Mouse (Mus musculus): ENCODE measurements around the gene Plekhg5. TPM values are rescaled to one million over a fixed set of nuclear protein-coding genes. Genes with fewer than 3 reads are reported as not detected.

Gene Plekhg5
- polyA plus RNA-seq, 1 experiment from 2014 or later, result 10.1 TPM

DNA sequence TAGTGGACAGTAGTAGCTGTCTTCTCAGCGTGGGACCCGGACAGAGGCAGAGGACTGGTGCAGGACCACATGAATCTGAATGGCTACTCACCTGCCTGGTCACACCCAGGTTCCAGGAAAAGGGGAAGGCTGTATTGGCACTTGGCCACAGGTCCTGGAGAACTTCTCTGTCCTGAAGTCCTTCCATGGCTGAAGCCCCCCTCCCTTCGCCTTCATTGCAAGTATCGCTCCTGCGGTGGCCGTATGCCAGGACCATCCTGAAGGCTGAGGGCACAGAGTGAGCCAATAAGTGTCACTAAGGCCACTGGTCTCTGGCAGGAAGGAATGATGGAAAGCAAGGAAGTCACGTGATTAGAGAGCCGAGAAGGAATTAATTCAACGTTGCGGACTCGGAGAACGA is 21.9 kb downstream of the Plekhg5 start:
- no peaks in the 10 kb centered on the region for H3K9me3 ChIP-seq
- no peak overlapping the region for H3K4me3 ChIP-seq
- WGBS, result 86% methylated on average over 12 of the region's 12 CpGs
- H3K27ac ChIP-seq, result no peak overlapping the region
- 0 out of 2 replicates have a peak, but pooled peaks cover 12% of the 10 kb centered on the region for H3K27me3 ChIP-seq (ENCODE audit: insufficient read depth, poor library complexity, severe bottlenecking)
- 0 out of 2 replicates have a peak, but pooled peaks cover 2% of the 10 kb centered on the region for H3K36me3 ChIP-seq
- peaks cover 50% of the 10 kb centered on the region for H3K4me1 ChIP-seq
- no peak for DNase-seq (ENCODE audit: low spot score)

DNA sequence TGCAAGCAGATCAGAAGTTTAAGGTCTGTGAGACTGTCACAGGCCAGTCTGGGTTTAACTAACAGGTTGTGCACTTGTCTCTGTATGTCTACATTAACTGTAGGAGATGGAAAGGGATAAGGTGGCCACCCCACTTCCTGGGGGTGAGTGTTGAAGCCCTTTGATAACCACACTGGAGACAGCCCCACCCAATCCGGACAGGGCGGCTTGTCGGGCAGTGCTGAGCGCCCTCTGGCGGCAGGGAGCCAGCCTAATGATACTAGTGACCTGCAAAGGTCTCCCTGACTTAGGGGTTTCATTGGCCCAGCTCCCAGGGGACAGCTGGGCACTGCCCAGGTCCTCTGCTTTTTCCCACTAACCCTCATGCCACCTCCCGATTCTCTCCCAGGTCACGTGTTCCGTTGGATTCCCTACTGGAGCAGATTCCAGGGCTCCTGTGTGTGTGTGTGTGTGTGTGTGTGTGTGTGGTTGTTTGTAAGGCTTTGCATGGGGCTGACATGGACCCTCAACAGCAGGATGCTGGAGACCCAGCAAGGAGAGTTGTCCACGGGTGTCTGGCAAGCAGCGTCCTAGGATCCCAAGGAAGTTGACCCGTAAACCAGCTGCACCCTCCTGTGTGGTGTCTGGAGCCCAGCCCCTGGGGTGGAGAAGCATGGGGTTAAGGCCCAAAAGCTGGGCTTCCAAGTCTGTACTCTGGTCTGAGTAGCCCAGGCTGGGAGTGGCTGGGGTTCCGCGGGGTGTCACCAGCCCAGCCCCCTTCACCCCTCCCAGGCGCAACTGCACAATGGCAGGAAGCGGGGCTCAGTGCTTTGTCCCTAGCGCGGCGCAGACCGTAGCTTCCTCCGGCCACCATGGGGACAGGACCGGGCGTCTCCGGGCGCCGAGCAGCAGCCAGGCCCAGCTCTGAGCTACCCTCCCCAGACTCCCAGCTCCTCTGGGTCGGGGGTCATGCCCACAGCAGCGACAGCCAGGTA is 23.9 kb downstream of the Plekhg5 start:
- Histone ChIP-seq H3K4me3 (peak overlapping the region; percentile 47), H3K9me3 (no peaks in the 10 kb centered on the region), H3K4me1 (peaks cover 66% of the 10 kb centered on the region), H3K27ac (peak overlapping the region; percentile 79), H3K27me3 (ENCODE audit: insufficient read depth, poor library complexity, severe bottlenecking) (0 out of 2 replicates have a peak, but pooled peaks cover 12% of the 10 kb centered on the region), H3K36me3 (0 out of 2 replicates have a peak, but pooled peaks cover 2% of the 10 kb centered on the region)
- 19% methylated on average over 27 of the region's 27 CpGs for WGBS
- DNase-seq (ENCODE audit: low spot score), result no peak

- 31% methylated on average over 6 of the region's 6 CpGs for WGBS
- Histone ChIP-seq H3K9me3 (no peaks in the 10 kb centered on the region), H3K27me3 (ENCODE audit: insufficient read depth, poor library complexity, severe bottlenecking) (0 out of 2 replicates have a peak, but pooled peaks cover 12% of the 10 kb centered on the region), H3K36me3 (peaks cover 2% of the 10 kb centered on the region), H3K4me1 (peaks cover 73% of the 10 kb centered on the region), H3K4me3 (peak overlapping the region; percentile 47), H3K27ac (peak overlapping the region; percentile 79)
- no peak for DNase-seq (ENCODE audit: low spot score)
Measured at GRCm38 (mm10) chr4:152096927-152097326, 24.6 kb downstream of the Plekhg5 start.

- 27% methylated on average over 11 of the region's 11 CpGs for WGBS
- peak overlapping the region; percentile 47 for H3K4me3 ChIP-seq
- H3K4me1 ChIP-seq, result peaks cover 67% of the 10 kb centered on the region
- 0 out of 2 replicates have a peak, but pooled peaks cover 12% of the 10 kb centered on the region for H3K27me3 ChIP-seq (ENCODE audit: insufficient read depth, poor library complexity, severe bottlenecking)
- no peak for DNase-seq (ENCODE audit: low spot score)
- peaks cover 13% of the 10 kb centered on the region for H3K36me3 ChIP-seq
- peak overlapping the region; percentile 29; the same call in 1 of the 2 replicates for H3K27ac ChIP-seq
- no peaks in the 10 kb centered on the region for H3K9me3 ChIP-seq
Measured at GRCm38 (mm10) chr4:152097911-152098799, 25.9 kb downstream of the Plekhg5 start.

- Histone ChIP-seq H3K27ac (peak overlapping the region; percentile 16; the same call in 1 of the 2 replicates), H3K4me1 (peaks cover 66% of the 10 kb centered on the region), H3K36me3 (peaks cover 32% of the 10 kb centered on the region), H3K9me3 (no peaks in the 10 kb centered on the region), H3K27me3 (ENCODE audit: insufficient read depth, poor library complexity, severe bottlenecking) (peaks cover 27% of the 10 kb centered on the region), H3K4me3 (no peak overlapping the region)
- no peak for DNase-seq (ENCODE audit: low spot score)
- 67% methylated on average over 11 of the region's 11 CpGs for WGBS
Measured at GRCm38 (mm10) chr4:152100541-152100940, 28.2 kb downstream of the Plekhg5 start.

DNA sequence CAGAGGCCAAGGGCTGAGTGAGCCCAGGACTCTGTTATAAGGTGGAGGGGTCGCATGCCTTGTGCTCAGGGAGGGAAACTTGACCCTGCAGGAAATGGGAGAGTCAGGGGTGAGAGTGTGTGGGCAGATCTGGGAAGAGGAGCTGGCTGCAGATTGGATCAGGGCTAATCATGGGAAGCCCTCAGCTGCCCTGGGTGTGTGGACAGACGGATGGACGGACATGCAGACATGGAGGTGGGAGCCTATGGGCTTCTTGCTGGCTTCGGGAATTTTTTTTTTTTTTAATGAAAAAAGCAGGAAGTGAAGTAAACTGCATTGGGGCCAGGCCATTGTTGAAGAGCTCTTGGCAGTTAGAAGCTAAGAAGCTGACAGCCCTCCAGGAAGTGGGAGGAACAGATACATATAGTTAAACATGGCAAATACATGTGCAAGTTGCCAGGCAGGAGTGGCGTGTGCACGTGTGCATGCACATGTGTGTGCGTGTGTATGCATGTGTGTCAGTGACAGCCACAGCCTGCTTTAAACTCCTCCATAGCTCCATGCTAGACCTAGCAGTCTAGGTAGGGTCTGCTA is 28.9 kb downstream of the Plekhg5 start:
- peaks cover 38% of the 10 kb centered on the region for H3K36me3 ChIP-seq
- no peak overlapping the region for H3K4me3 ChIP-seq
- DNase-seq (ENCODE audit: low spot score), result no peak
- WGBS, result 57% methylated on average over 7 of the region's 7 CpGs
- no peaks in the 10 kb centered on the region for H3K9me3 ChIP-seq
- peak overlapping the region; percentile 9; the same call in 1 of the 2 replicates for H3K27ac ChIP-seq
- peaks cover 65% of the 10 kb centered on the region for H3K4me1 ChIP-seq
- H3K27me3 ChIP-seq (ENCODE audit: insufficient read depth, poor library complexity, severe bottlenecking), result peaks cover 29% of the 10 kb centered on the region

DNA sequence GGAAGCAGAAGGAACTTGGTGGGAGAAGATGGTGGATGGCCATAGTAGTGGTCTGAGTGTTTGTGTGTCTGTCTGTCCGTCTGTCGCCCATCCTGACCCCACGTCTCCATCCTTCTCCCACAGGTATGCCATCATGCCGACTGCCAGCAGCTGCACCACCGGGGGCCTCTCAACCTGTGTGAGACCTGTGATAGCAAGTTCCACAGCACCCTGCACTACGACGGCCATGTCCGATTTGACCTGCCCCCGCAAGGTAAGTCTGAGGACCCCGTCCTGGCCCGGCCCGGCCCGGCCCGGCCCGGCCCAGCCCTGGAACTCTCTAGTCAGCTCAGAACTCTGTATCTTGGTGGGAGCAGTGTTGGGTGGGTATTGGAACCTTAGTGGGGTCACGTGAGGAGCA is 29.6 kb downstream of the Plekhg5 start:
- no peak overlapping the region for H3K27ac ChIP-seq
- DNase-seq (ENCODE audit: low spot score), result no peak
- WGBS, result 89% methylated on average over 16 of the region's 16 CpGs
- no peak overlapping the region for H3K4me3 ChIP-seq
- H3K27me3 ChIP-seq (ENCODE audit: insufficient read depth, poor library complexity, severe bottlenecking), result peaks cover 26% of the 10 kb centered on the region
- no peaks in the 10 kb centered on the region for H3K9me3 ChIP-seq
- H3K4me1 ChIP-seq, result peaks cover 60% of the 10 kb centered on the region
- H3K36me3 ChIP-seq, result peaks cover 44% of the 10 kb centered on the region

DNA sequence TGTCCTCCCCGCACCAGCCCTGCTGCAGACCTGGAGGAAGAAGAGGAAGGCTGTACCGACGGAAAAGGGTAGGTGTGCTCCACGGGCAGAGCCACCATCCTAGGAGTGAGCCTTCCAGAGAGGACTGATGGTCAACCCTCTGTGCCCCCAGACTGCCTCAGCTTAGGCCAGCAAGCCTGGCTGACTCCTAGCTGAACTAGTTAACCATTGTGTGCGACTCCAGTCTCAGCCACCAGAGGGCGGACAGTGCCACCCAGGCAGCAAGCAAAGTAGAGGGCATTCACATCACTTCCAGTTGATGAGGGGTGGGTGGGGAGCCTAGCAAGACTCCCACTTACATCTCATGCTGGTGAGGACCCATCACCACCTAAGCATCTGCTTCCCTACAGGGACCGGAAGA is 30.7 kb downstream of the Plekhg5 start:
- H3K9me3 ChIP-seq, result no peaks in the 10 kb centered on the region
- H3K4me3 ChIP-seq, result no peak overlapping the region
- peaks cover 52% of the 10 kb centered on the region for H3K36me3 ChIP-seq
- peaks cover 30% of the 10 kb centered on the region for H3K27me3 ChIP-seq (ENCODE audit: insufficient read depth, poor library complexity, severe bottlenecking)
- H3K4me1 ChIP-seq, result peaks cover 60% of the 10 kb centered on the region
- H3K27ac ChIP-seq, result no peak overlapping the region
- 42% methylated on average over 7 of the region's 7 CpGs for WGBS
- DNase-seq (ENCODE audit: low spot score), result no peak

DNA sequence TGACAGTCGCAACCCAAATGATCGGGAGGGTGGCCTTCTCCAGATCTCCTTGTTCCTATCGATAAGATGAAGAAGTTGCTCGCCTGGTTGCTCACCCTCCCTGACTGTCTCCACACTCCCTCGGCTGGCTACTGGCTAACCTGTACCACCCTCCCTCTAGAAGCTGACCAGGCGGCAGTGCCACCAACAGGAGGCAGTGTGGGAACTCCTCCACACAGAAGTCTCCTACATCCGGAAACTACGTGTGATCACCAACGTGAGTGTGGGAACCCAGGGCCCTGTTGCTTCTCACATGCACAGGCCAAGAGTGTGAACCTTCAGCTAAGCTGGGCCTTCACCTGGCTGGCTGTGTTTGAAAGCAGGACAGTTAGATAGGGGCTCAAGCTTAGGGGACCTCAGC is 34.4 kb downstream of the Plekhg5 start:
- H3K27me3 ChIP-seq (ENCODE audit: insufficient read depth, poor library complexity, severe bottlenecking), result peaks cover 45% of the 10 kb centered on the region
- peak overlapping the region; percentile 59; the same call in 1 of the 2 replicates for H3K4me3 ChIP-seq
- peaks cover 85% of the 10 kb centered on the region for H3K36me3 ChIP-seq
- H3K27ac ChIP-seq, result no peak overlapping the region
- no peak for DNase-seq (ENCODE audit: low spot score)
- no peaks in the 10 kb centered on the region for H3K9me3 ChIP-seq
- WGBS, result 49% methylated on average over 9 of the region's 9 CpGs
- peaks cover 31% of the 10 kb centered on the region for H3K4me1 ChIP-seq

DNA sequence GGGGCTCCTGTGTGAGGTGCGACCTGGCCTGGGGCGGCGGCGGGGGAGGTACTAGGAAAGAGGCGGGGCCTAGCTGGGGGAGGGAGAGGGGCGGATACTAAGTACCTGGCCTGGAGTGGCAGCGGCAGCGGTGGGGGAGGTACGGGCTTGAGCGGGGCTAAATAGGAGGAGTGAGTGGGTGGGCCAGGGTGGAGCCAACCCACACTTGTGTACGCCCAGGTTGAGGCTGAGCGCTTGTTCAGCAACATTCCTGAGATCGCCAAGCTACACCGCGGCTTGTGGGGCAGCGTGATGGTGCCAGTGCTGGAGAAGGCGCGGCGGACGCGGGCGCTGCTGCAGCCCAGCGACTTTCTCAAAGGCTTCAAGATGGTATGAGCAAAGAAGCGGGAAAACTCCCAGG is 35.2 kb downstream of the Plekhg5 start:
- H3K4me3 ChIP-seq, result peak overlapping the region; percentile 59
- peaks cover 27% of the 10 kb centered on the region for H3K4me1 ChIP-seq
- peaks cover 51% of the 10 kb centered on the region for H3K27me3 ChIP-seq (ENCODE audit: insufficient read depth, poor library complexity, severe bottlenecking)
- H3K27ac ChIP-seq, result peak overlapping the region; percentile 72
- peaks cover 85% of the 10 kb centered on the region for H3K36me3 ChIP-seq
- no peaks in the 10 kb centered on the region for H3K9me3 ChIP-seq
- 9% methylated on average over 24 of the region's 24 CpGs for WGBS
- peak; percentile 91 for DNase-seq (ENCODE audit: low spot score)

DNA sequence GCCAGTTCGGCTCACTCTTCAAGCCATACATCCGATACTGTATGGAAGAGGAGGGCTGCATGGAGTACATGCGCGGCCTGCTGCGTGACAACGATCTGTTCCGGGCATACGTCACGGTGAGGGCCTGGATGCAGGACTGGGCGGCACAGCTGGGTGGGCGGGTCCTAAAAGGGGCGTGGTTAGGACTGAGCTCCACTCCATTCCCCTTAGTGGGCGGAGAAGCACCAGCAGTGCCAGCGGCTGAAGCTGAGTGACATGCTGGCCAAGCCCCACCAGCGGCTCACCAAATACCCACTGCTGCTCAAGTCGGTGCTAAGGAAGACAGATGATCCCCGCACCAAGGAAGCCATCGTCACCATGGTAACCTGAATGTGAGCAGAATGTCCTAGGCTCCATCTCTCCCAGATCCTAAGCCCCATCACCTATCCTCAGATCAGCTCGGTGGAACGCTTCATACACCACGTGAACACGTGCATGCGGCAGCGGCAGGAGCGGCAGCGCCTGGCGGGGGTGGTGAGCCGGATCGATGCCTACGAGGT is 35.7 kb downstream of the Plekhg5 start:
- H3K4me3 ChIP-seq, result peak overlapping the region; percentile 59
- DNase-seq (ENCODE audit: low spot score), result peak; percentile 97
- H3K27ac ChIP-seq, result peak overlapping the region; percentile 72
- WGBS, result 14% methylated on average over 30 of the region's 30 CpGs
- no peaks in the 10 kb centered on the region for H3K9me3 ChIP-seq
- H3K27me3 ChIP-seq (ENCODE audit: insufficient read depth, poor library complexity, severe bottlenecking), result peaks cover 55% of the 10 kb centered on the region
- H3K4me1 ChIP-seq, result peaks cover 24% of the 10 kb centered on the region
- H3K36me3 ChIP-seq, result peaks cover 82% of the 10 kb centered on the region

DNA sequence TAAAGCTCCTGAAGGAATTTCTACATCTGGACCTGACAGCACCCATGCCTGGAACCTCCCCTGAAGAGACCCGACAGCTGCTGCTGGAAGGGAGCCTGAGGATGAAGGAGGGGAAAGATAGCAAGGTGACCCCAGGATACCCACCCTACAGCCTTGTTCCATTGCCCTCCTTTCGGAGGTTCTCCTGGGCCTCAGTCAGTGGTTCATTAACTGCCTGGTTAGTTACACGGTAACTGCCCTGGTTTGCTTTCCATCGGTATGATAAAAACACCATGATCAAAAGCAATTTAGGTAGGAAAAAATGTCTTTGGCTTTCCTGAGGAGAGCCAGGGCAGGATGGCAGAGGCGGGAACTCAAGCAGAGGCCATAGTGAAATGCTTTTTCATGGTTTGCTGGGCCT is 36.4 kb downstream of the Plekhg5 start:
- H3K27ac ChIP-seq, result no peak overlapping the region
- H3K27me3 ChIP-seq (ENCODE audit: insufficient read depth, poor library complexity, severe bottlenecking), result peaks cover 58% of the 10 kb centered on the region
- H3K4me3 ChIP-seq, result peak overlapping the region; percentile 59
- no peak for DNase-seq (ENCODE audit: low spot score)
- H3K9me3 ChIP-seq, result no peaks in the 10 kb centered on the region
- peaks cover 82% of the 10 kb centered on the region for H3K36me3 ChIP-seq
- 82% methylated on average over 5 of the region's 5 CpGs for WGBS
- H3K4me1 ChIP-seq, result peaks cover 24% of the 10 kb centered on the region

Data from heart, embryonic 10.5 days (tissue).